Mouse (Mus musculus) c-Kit-negative CD71-positive TER-119-positive erythroid progenitor cells, embryonic 14.5 days (primary cell): Measurements from ENCODE around the gene Slc39a11.

Experiments
- DNase-seq: peaks from one replicate; pipeline ENCODE4 v3.0.0-alpha.2; 2013; ENCODE audit warnings: low read depth, low spot score

Gene Slc39a11

DNA sequence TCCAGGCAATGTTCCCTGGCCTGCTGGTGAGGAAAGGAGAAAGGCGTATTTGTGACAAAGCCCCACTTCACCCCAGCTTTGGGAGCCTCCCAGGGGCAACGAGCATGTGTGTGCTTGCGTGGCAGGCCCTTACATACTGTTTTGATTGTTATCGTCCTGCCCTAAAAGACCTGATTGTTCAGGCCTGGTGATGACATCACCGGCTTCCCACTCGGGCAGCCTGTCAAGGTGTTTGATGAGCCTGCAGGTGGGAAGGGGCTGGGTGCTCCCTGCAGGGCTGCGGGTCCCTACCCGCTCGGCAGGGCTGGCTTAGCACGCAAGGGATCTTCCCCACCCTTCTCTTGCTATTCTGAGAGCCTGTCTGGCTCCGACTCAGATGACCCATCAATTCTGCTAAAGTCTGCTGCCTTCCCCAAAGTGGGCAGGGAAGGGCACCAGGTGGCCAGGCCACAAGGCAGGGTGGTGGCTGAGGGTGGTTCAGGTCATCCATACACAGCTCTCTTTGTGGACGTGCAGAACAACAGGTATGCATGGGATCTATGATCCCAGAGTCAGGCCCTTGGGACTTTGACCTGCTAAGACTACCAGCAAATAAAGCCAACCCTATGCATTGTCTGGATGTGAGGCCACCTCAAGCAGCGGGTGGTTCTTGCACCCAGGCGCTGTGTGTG lies 390.0 kb downstream of the Slc39a11 start:
- DNase-seq = no peak

DNA sequence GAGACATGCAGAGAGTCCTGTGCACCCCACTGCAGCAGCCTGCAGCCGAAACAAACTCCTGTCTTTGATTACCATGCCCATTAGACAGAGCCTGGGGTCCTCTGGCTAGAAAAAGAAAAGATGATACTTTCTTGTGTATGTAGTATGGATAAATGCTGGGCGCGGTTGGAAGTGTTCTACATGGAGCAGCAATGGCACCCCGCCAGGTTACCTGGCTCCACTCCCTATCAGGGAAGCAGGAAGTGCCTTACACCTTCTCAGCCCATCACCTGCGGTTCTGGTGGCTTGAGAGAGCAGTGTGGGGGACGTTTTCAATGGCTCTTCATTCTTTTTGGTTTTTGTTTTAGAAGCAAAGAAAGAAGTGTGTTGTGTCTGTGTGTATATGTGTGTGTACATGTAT lies 391.9 kb downstream of the Slc39a11 start:
- DNase-seq = no peak

DNA sequence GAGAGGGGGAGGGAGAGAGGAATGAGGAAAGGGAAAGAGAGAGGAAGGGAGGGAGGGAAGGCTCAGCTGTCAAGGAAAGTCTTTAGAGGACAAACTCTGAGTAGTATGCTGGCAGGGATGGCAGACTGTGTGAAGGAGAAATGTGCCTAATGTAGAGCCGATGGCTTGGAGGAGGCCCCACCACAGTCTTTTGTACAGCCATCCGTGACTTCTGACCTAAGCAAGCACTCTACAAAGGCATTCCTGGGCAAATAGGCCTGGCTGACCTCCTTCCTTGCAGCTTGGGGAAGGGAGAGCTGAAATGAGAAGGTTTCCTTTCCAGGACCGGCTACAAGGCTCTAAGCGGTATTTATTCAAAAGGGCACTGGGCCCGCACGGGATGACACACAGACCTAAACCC lies 395.2 kb downstream of the Slc39a11 start:
- no peak for DNase-seq

DNA sequence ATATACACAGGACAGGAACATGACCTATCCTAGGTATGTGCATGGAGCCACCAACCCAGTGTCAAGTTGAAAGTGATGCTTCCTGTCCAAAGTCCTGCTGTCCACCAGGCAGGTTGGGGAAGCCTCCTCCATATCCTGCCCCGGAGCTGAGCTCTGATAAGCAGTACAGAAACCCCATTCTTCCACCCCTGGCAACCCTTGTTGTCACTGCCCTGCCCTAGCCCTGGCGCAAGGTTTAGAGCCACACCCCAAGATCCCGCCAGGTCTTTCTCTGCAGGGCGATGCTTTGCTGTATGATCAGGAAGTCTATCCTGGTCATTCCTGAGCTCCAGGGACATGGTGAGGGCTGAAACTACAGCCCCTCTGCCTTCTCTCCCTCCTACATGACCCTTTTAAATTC lies 396.7 kb downstream of the Slc39a11 start:
- no peak for DNase-seq

DNA sequence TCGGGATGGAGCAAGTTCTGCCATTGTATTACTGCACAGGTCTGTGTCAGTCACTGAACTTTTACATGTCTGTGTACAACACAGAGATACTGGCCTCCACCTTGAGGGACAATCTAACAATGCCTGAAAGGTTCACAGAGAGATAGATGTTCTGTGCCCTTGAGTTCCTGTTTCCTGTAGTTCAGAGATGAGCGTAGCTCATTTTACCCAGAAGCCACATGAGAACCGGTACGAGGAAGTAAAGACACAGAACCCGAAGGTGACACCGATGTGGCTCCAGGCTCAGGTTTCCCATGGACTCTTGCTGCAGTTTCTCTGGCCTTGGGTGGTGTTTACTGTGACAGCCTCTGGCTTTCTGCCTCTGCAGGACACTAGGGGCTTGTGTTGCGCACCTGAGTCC lies 398.7 kb downstream of the Slc39a11 start:
- no peak for DNase-seq

DNA sequence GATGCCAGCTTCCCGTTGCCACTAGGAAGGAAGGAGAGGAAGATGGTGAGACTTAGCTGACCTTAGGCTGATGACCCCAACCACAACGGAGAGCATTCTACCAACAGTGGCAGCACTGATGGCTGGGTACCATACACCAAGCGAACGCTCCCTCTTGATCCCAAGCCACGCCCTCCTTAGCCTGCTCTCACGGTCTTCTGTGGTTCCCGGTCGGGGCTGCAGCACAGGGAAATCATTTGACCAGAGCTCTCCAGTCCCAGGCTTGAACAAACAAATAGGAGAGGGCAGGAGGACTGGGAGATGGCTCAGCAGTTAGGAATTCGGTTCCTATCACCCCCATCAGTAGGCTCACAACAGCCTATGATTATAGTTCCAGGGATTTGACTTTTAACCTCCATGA lies 403.4 kb downstream of the Slc39a11 start:
- DNase-seq = no peak

DNA sequence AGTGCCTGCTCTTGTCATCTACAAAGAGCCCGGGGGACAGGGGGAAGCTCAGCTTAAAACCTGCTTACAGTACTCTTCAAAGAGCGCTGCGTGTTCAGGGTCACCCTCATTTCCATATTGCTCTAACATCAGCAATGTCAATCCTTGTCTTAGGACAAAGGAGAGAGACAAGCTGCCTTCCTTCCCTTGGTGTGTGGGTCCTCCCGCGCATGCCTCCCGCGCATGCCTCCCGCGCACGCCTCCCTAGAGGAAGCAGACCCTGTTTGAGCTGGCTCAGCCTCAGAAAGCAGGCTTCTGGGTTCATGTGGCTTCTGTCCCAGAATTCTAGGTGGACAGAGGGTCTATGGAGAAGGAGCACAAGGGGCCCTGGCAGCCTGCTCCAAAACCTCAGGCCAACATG lies 404.2 kb downstream of the Slc39a11 start:
- DNase-seq = no peak

DNA sequence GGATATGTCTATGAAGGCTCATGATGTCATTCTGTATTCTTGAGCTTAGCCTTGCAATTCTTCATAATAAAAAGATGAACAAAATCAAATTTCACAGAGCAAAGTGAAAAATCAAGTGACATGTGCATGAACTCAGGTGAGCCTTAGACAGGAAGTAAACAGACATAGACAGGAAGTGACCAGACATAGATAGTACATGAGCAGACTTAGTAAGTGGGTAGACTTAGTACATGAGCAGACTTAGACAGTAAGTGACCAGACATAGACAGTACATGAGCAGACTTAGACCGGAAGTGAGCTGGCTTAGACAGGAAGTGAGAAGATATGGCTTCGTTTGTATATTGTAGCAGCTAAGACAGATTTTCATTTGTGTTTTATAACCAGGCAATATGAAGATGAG lies 415.4 kb downstream of the Slc39a11 start:
- DNase-seq = no peak

DNA sequence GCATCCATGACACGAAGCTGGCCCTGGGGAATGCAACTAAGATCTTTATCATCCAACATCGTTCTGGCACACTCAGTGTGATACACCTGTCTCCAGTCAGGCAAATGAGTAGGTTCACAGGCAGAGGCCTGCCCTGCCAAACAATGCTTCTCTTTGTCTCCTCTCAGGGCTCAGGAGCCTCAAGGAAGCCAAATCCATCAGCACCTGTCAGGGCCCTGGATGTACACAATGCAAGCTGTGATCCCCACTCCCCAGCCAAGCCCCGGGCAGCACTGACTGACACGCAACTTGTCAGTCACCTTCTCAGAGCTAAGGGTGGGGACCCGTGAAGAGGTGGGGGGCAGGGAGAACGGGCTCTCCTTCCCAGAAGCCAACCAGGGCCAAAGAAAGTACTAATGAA lies 417.8 kb downstream of the Slc39a11 start:
- no peak for DNase-seq

DNA sequence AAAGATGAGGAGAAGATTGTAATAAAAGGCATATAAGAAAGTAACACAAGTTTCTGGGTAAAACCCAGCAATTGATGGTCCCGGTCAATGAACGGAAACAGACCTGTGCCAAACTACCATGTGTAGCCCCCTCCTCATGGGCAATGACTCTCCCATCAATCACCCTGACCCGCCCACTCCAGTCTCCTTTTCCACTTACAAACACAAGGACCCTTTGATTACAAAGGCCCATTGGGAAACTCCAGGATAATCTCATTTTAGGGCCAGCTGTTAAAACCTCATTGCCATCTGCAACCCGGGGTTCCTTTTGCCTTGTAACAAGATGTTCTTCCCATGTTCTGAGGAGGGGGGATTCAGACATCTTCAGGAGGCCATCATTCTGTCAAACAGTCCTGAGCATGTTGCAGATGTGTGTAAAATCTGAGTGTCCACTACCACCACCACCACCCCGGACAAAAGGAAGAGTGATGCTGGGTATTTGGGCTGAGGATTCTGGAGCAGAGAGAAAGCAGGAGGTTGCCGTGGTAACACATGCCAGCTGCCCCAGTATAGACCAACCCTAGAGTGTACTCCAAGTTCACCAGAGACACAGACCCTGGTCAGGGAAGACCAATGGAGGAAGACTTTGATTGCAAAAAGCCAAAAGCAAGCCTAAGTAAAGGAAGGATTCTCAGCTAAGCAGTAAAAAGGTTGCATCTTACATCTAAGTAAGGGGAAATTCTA lies 419.3 kb downstream of the Slc39a11 start:
- DNase-seq = no peak

DNA sequence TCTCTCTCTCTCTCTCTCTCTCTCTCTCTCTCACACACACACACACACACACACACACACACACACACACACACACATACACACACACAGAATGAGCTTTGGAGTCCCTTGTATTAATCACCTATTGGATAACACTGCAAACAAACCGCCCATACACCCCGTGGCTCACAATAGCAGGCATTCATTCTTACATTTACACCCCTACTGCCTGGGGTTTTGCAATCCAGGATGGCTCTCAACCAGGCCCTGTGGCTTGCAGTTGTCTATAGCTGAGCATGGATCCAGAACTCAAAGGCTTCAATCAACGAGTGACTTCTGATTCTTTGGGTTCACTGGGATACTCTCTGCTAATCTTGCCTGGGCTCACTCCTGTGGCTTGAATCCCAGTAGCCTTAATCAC lies 424.1 kb downstream of the Slc39a11 start:
- no peak for DNase-seq

DNA sequence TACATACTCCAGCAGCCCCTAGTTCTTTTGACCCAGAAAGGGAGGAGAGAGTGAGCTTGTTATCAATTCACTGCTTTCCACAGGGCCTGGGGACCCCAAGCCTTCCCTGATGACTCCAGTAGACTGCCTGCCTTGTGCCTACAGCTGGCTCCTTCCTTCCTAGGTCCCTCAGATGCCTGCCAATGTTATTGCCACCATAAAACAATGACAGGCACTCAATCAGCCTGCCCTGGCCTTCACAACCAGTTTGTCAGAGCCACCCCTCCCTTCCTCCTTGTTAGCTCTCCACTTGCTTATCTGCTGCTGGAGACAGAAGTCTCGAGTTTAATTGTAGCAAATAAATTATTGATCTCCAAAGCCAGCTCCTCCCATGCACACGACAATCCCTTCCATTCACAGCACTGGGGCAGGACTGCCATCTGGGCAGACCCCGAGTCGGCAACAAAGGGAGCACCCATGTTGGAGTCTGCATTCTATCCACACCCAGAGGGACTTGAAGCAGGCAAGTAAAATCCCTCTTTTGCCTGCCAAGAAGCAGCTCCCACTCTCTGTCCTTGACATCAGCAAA lies 426.0 kb downstream of the Slc39a11 start:
- DNase-seq = no peak

DNA sequence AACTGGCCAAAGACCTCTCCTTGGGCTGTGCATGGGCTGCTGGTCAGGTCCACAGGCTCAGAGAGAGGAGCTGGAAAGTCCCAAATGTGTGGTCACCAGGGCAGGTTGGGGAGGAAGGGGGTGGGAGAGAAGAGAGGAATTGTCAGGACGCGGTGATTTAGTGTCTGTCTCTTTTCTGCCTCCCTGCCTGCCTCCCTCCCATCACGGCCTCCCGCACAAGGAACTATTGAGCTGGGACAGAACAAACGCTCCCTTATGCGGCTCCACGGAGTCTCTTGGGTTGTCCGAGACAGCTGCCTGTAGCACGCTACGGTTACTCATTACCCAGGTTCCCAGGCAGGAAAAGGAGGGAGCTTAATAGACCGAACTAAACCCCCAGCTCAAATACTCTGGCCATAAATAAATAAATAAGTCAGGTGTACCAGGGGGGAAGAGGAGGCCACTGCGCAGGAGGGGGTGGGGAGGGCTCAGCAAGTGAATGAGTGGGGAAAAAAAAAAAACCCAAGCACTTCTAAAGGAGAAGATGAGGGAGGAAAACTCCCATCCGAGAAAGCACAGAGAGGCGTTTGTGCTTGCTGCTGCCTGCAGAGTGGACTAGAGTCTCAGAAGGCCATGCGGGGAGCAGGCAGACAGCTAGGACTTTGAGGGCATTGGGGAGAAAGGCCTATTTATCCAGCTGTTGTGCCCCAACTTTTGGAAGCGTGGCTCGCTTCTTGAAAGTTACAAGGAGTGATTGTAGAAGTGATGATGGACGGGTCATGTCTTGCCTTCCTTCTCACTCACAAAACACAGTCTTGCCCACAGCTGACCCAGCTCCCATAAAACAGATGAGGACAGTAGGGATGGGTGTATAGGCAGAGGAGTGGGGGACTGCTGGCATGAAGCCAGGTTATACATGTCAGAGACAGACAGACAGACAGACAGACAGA lies 428.3 kb downstream of the Slc39a11 start:
- no peak for DNase-seq

DNA sequence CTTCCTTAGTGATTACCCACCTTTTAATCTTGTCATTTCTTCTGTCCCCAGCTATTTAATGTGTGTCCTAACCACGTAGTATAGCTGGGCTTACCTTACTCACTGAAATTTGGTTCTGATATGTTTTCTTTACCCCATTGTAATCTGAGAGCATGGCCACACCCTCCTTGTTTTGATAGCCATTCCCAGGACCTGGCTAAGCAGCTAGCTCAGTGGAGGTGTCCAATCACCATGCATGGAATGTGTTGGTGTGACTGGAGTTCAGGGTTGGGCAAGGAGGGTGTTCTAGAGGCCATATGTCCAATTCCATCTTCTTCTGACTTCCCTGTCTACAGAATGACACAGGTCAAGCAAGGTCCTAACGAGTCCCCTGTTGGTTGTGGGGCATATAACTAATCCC lies 429.2 kb downstream of the Slc39a11 start:
- DNase-seq = no peak

DNA sequence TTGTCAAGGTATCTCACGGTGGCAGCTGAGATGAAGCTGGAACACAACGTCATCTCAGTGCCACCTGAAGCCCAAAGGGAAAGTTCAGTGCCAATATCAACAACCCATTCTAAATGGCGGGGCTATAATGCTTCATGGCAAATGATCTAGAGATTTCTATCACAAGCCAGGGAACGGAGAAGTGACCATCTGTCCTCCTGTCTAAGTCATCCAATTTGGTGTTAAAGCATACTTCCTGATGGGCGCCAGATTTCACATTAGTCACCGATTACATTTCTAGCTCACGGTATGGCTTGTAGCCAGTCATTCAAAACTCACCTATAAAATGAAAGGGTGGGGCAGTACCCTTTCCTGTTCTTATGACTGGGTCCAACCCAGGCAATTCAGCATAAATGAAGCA lies 435.1 kb downstream of the Slc39a11 start:
- no peak for DNase-seq

DNA sequence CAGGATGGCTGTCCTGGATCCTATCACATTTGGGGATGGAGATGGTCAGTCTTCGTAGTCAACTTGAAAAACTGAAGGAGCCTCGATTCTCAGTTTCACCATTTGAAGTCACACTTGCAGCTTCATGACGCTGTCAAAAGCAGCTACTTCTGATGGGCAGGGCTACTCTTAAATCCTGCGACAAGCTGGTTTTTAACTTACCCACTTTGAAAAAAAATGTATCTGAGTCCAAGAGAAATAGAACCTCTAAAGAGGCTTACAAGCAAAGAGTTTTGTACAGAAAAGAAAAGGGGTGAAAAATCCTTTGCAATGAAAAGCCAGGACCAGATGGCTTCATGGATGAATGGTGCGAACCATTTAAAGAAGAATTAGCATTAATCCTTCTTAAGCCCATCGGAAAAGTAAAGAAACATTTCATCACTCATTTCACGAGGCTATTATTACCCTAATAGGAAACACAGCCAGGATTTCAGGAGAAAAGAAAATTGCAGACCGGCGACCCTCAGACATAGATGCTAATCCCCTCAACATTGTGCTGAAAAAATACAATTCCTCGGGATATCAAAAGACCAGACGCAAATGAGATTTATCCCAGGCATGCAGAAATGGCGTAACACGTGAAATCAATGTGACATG lies 437.4 kb downstream of the Slc39a11 start:
- DNase-seq = no peak

DNA sequence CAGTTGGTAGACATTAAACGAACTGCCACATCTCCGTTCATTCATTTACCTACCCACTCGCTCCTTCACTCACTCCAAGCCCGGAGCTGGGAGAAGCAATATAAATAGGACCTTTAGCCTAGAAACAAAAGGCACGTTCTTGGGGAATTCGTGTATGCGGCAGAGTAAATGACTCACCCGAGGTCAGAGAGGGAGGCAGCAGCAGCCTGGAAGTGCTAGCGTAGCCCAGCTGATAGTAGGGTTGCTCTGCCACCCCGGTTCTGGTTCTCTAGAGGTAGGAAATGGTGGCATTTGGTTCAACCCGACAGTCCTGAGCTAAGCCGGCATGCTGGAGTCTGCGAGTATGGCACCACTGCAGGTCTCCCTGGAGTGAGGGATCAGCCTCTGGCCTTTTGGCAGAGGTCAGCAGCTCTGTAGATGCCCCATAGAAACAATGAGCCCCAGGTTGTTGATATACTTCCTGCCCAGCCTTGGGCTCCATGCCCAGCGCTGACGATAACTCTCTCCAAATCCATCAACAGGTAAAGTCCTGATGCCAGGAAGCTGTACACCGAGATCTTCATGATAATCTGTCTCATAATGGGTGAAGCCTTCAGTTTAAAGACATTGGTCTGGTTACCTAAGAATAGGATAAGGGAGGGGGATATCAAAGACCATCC lies 440.5 kb downstream of the Slc39a11 start:
- DNase-seq = no peak

DNA sequence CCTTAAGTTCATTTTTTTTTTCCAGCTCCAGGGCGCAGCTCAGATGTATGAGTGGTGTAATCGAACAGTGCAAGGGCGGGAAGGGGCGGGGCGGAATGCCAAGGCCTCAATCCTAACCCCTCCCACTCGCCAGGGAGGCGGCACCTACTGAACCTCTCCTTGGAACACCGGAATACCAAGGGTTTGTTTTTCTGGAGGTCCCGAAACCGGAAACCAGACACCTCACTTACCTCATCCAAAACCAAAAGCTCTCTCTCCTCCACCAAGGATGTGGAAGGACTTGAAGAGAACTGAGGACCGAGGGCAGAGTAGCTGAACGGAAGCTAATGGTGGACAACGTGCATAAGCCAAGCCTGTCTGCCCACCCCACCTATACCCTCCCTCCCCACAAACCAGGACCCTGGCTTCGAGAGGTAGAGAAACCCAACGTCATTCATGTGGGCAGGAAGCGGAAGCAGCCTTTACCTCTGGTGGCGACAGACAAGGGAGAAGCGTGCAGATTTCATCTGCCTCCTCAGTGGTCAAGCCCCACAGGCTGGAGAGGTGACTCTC lies 441.3 kb downstream of the Slc39a11 start:
- no peak for DNase-seq

DNA sequence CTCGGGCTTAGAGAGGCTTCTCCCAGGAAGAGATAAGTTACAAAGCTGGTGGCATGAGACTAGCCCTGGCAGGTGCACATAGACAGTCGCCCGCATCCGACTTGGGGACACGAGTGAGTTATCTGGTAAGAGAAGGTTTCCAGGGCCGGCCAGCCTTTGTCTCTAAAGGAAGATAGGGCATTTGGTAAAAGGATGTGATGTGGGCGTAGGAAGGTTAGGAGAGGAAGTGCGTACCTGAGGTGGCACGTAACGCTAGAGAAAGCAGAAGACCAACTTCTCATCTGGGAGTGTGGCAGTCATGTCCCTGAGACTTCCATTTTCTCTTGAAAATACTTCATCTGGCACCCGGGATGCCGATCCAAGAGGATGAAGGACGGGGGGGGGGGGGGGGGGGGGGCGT lies 441.9 kb downstream of the Slc39a11 start:
- no peak for DNase-seq

DNA sequence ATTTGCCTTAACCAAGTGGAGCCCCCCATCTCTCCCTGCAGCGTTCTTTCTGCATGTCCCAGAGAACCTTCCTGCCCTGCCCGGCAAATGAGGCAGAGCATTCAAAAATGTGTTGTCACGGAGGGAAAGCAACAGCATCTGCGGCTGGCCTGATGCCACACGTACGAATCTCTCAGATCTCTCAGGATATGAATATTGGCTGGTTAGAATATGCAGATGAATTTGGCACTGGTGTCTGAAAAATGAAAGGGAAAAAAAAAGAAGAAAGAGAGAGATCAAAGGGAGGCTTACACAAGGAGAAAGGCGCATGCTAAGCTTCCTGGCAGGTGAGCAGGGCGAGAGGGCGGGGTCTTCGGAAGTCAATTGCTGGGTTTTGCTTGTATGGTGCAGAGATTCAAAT lies 443.8 kb downstream of the Slc39a11 start:
- DNase-seq = no peak

DNA sequence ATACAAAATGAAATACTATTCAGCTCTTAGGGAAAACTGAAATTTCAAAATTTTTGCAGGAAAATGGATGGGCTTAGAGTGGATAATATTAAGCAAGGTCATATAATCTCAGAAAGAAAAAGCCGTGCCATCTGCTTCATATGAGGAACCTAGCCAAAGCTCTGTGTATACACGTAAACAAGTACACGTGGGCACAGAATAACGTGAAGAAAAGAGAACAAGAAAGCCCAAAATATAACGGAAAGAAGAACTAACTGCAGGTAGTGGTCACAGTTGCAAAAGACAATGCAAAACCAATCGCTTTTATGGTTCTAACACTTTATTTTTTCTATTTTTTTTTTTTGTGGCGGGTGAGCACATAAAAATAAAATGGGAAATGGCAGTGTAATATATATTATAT lies 446.9 kb downstream of the Slc39a11 start:
- DNase-seq = no peak
